Mouse (Mus musculus) kidney, adult 18-20 months (tissue): ENCODE data around the gene Ctsr.
"Not testable (repeated sequence)": the region's sequence is repeated elsewhere in the genome, so short reads cannot be mapped to it uniquely, and the experiment has no call there.

ENCODE experiments used
- DNase-seq: peaks from one replicate; pipeline ENCODE4 v3.0.0; 2021

The Ctsr gene

GRCm38 (mm10) chr13:61164156-61164555 lies at the start of gene Ctsr:
Ctsr (minus strand) TSS chr13:61164256.
- no peak for DNase-seq

DNA sequence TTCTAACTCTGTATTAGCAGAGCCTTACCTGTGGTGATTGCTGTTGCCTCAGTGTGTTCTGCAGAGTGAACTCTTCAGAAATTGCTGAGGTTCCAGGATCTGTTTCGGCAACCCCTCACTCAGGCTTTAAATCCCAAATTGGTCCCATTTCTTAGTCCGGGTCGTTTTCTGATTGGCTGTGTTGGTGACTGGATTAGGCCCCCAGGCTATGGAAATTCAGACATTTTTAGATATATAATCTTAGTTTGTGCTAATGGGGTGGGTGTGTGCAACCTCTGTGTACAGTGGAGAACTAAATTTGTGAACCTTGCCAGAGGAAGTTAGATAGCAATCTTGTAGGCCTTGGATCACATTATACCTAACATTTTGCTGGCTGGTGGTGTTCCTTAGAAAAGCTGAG lies 39.3 kb upstream of the Ctsr start, which contains the start of gene Cts6:
Gene Cts6 (minus strand): TSS at position 101 of the 400 bp plus-strand sequence.
- no peak for DNase-seq

- not testable (repeated sequence) for DNase-seq
Measured at GRCm38 (mm10) chr13:61185151-61185933, 21.3 kb upstream of the Ctsr start.

GRCm38 (mm10) chr13:61164622-61165021 lies 566 bp upstream of the Ctsr start:
- DNase-seq: no peak
